Mouse (Mus musculus): ENCODE measurements around the gene Grm8.

Gene Grm8

GRCm38 (mm10) chr6:27775646-27776271 lies 359.2 kb downstream of the Grm8 start:
- in situ Hi-C loops (cut with MboI; ENCODE audit: low pct_unique_long_range_greater_than_20kb in 1 of 2, low sequenced_read_pairs in 2 of 2, unreplicated experiment in 1 of 2): no loop called here

- in situ Hi-C loops (cut with MboI; ENCODE audit: low pct_unique_long_range_greater_than_20kb in 1 of 2, low sequenced_read_pairs in 2 of 2, unreplicated experiment in 1 of 2): no loop called here
These were observed 372.9 kb downstream of the Grm8 start for GRCm38 (mm10) chr6:27762061-27762460.

GRCm38 (mm10) chr6:27753290-27753829 lies 381.6 kb downstream of the Grm8 start:
- in situ Hi-C loops (cut with MboI; ENCODE audit: low pct_unique_long_range_greater_than_20kb in 1 of 2, low sequenced_read_pairs in 2 of 2, unreplicated experiment in 1 of 2): no loop called here

- in situ Hi-C loops (cut with MboI; ENCODE audit: low pct_unique_long_range_greater_than_20kb in 1 of 2, low sequenced_read_pairs in 2 of 2, unreplicated experiment in 1 of 2): no loop called here
These were observed 388.5 kb downstream of the Grm8 start for GRCm38 (mm10) chr6:27746493-27746892.

- in situ Hi-C loops (cut with MboI; ENCODE audit: low pct_unique_long_range_greater_than_20kb in 1 of 2, low sequenced_read_pairs in 2 of 2, unreplicated experiment in 1 of 2): no loop called here
These were observed 389.1 kb downstream of the Grm8 start for GRCm38 (mm10) chr6:27745693-27746451.

GRCm38 (mm10) chr6:27689382-27689781 lies 445.6 kb downstream of the Grm8 start:
- in situ Hi-C loops (cut with MboI; ENCODE audit: low pct_unique_long_range_greater_than_20kb in 1 of 2, low sequenced_read_pairs in 2 of 2, unreplicated experiment in 1 of 2): no loop called here

- in situ Hi-C loops (cut with MboI; ENCODE audit: low pct_unique_long_range_greater_than_20kb in 1 of 2, low sequenced_read_pairs in 2 of 2, unreplicated experiment in 1 of 2): loop anchor here in 1 of 2 experiments (25.0 kb wide), 2 partner anchors 475 to 725 kb away; partner anchors contain the start of genes Grm8 and Zfp800
These were observed 473.1 kb downstream of the Grm8 start for GRCm38 (mm10) chr6:27661747-27662435.

GRCm38 (mm10) chr6:27657520-27657919 lies 477.5 kb downstream of the Grm8 start:
- in situ Hi-C loops (cut with MboI; ENCODE audit: low pct_unique_long_range_greater_than_20kb in 1 of 2, low sequenced_read_pairs in 2 of 2, unreplicated experiment in 1 of 2): loop anchor here in 1 of 2 experiments (25.0 kb wide), 2 partner anchors 480 to 730 kb away; partner anchors contain the start of genes Grm8 and Zfp800

GRCm38 (mm10) chr6:27646503-27646902 lies 488.5 kb downstream of the Grm8 start:
- in situ Hi-C loops (cut with MboI; ENCODE audit: low pct_unique_long_range_greater_than_20kb in 1 of 2, low sequenced_read_pairs in 2 of 2, unreplicated experiment in 1 of 2): no loop called here

- in situ Hi-C loops (cut with MboI; ENCODE audit: low pct_unique_long_range_greater_than_20kb in 1 of 2, low sequenced_read_pairs in 2 of 2, unreplicated experiment in 1 of 2): no loop called here
These were observed 489.9 kb downstream of the Grm8 start for GRCm38 (mm10) chr6:27645054-27645453.

- in situ Hi-C loops (cut with MboI; ENCODE audit: low pct_unique_long_range_greater_than_20kb in 1 of 2, low sequenced_read_pairs in 2 of 2, unreplicated experiment in 1 of 2): no loop called here
These were observed 499.1 kb downstream of the Grm8 start for GRCm38 (mm10) chr6:27635898-27636297.

- in situ Hi-C loops (cut with MboI; ENCODE audit: low pct_unique_long_range_greater_than_20kb in 1 of 2, low sequenced_read_pairs in 2 of 2, unreplicated experiment in 1 of 2): no loop called here
These were observed 517.5 kb downstream of the Grm8 start for GRCm38 (mm10) chr6:27617472-27617871.

GRCm38 (mm10) chr6:27580485-27580884 lies 554.5 kb downstream of the Grm8 start:
- in situ Hi-C loops (cut with MboI; ENCODE audit: low pct_unique_long_range_greater_than_20kb in 1 of 2, low sequenced_read_pairs in 2 of 2, unreplicated experiment in 1 of 2): no loop called here

GRCm38 (mm10) chr6:27545516-27545915 lies 589.5 kb downstream of the Grm8 start:
- in situ Hi-C loops (cut with MboI; ENCODE audit: low pct_unique_long_range_greater_than_20kb in 1 of 2, low sequenced_read_pairs in 2 of 2, unreplicated experiment in 1 of 2): no loop called here

GRCm38 (mm10) chr6:27517620-27518019 lies 617.4 kb downstream of the Grm8 start:
- in situ Hi-C loops (cut with MboI; ENCODE audit: low pct_unique_long_range_greater_than_20kb in 1 of 2, low sequenced_read_pairs in 2 of 2, unreplicated experiment in 1 of 2): no loop called here

- in situ Hi-C loops (cut with MboI; ENCODE audit: low pct_unique_long_range_greater_than_20kb in 1 of 2, low sequenced_read_pairs in 2 of 2, unreplicated experiment in 1 of 2): no loop called here
These were observed 674.0 kb downstream of the Grm8 start for GRCm38 (mm10) chr6:27460998-27461397.

- in situ Hi-C loops (cut with MboI; ENCODE audit: low pct_unique_long_range_greater_than_20kb in 1 of 2, low sequenced_read_pairs in 2 of 2, unreplicated experiment in 1 of 2): no loop called here
These were observed 726.5 kb downstream of the Grm8 start for GRCm38 (mm10) chr6:27408473-27408872.

GRCm38 (mm10) chr6:27372416-27372815 lies 762.6 kb downstream of the Grm8 start:
- in situ Hi-C loops (cut with MboI; ENCODE audit: low pct_unique_long_range_greater_than_20kb in 1 of 2, low sequenced_read_pairs in 2 of 2, unreplicated experiment in 1 of 2): no loop called here

- in situ Hi-C loops (cut with MboI; ENCODE audit: low pct_unique_long_range_greater_than_20kb in 1 of 2, low sequenced_read_pairs in 2 of 2, unreplicated experiment in 1 of 2): no loop called here
These were observed 763.9 kb downstream of the Grm8 start for GRCm38 (mm10) chr6:27371095-27371494.

Measured in mouse embryonic stem cell (cell line).